Mouse (Mus musculus): ENCODE results near the gene Helz.

Gene Helz

DNA sequence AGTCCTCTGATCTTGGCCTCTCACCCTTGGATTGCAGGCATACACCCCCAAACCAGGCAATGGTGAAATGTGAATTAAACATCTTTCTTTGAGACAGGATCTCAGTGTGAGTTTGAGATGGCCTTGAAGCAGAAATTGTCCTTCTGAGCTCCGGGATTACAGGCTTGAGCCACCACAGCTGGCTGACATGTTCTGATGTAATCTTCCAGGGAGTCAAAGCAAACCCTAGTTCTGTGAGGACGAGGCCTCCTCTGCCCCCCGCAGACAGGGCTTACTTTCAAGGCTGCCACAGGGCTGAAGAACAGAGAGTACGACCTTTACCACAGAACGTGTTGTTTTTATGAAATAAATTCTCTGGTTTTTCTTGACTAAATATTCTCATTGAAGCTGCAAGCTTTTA is 126.3 kb downstream of the Helz start:
- TF ChIP-seq GATA4 (IDR thresholded peaks at IDR 0.05; ENCODE audit: insufficient replicate concordance, low read length): no peak

DNA sequence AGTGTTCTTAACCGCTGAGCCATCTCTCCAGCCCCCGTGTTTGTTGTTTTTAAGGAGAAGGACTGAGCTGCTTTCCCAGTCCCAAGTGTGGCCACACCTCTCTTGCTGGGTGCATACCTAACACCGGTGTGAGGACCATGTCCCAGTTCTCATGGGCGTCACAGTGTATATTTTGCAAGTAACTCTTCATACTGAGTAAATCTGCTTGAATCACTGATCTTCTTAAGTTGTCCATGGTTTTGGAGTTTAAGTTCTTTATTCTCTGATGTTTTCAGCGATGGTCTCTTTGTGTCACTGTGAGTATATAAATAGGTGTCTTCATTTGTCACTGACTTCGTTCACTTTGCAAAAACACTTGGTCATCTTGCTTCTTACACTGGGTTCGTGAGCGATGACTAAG is 126.9 kb downstream of the Helz start:
- TF ChIP-seq GATA4 (IDR thresholded peaks at IDR 0.05; ENCODE audit: insufficient replicate concordance, low read length): no peak

DNA sequence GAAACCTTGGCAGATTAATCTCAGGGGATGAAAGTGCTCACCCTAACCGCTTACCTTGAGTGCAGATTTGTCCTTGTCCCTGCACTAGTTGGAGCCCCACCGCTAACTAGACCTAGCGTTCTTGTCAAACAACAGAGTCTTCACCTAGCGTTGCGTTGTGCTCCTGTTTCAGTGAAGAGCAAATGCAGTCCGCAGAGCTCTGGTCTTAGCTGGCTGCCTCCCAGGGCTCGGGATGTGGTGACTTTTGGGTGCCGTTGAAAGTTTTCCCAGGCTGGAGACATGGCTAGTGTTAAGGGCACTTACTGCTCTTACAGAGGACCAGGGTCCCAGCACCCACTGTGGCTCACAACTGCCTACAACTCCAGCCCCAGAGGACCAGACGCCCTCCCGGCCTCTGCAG is 127.5 kb downstream of the Helz start:
- TF ChIP-seq GATA4 (IDR thresholded peaks at IDR 0.05; ENCODE audit: insufficient replicate concordance, low read length): no peak

DNA sequence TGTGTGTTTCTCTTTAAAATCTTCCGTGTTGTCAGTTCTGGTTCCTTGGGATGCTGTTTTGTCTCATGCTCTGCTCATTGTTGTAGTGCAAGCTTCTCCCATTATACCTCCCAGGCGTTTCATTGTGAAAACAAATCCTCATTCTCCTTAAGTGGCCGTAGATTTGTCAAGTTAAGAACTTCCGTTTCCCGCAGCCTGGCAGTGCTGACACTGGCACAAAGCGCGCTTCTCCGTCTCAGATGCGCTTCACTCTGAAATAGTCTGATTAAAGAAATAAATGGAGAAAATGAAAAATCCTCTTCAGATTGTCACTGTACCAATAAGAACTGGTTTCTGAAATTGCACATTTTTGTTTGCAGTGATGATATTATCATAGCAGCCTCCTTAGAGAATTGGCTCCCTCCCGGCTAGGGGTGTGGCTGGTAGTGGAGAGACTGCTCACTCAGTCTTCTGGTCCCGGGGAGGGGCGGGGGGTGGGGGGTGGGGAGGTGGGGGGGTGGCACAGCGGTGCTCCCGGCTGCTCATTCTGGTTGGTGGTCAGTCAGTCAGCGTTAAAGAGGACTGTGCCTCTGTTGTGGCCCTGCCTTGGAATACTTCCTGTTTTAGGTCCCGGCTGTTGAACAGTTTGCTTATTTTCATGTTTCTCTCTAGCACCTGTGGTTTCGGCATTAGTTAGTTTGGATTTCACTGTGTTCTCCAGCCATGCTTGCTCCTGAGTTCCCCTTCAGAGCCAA is 128.6 kb downstream of the Helz start:
- TF ChIP-seq GATA4 (IDR thresholded peaks at IDR 0.05; ENCODE audit: insufficient replicate concordance, low read length): no peak

DNA sequence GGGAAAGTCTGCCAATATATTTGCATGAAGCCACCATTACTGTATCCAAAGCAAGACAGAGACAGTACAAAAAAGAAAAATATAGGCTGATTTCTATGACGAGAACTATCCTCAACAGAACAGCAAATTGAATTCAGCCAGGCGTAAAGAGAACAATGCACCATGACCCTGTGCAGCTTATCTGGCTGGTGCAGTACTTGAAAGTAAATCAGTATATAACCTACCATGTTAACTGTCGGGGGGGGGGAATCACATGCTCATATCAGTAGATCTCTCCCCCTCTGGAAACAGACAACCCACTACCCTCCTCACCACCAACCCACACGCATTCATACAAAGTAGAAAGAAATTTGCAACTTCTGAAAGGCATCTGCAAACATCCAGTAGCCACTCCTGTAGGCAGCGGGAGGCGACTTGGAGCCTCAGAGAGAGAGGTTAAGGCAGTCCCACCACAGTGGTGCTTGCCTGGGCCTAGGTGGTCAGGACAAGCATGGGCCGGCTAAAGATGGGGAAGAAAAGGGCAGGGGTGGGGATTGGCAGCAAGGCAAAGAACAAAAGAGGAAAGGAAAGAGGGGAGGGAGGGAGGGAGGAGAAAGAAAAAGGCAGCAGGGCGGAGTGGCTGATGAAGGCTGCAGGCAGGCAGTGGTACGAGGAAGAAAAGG is 135.1 kb downstream of the Helz start:
- TF ChIP-seq GATA4 (IDR thresholded peaks at IDR 0.05; ENCODE audit: insufficient replicate concordance, low read length): no peak

DNA sequence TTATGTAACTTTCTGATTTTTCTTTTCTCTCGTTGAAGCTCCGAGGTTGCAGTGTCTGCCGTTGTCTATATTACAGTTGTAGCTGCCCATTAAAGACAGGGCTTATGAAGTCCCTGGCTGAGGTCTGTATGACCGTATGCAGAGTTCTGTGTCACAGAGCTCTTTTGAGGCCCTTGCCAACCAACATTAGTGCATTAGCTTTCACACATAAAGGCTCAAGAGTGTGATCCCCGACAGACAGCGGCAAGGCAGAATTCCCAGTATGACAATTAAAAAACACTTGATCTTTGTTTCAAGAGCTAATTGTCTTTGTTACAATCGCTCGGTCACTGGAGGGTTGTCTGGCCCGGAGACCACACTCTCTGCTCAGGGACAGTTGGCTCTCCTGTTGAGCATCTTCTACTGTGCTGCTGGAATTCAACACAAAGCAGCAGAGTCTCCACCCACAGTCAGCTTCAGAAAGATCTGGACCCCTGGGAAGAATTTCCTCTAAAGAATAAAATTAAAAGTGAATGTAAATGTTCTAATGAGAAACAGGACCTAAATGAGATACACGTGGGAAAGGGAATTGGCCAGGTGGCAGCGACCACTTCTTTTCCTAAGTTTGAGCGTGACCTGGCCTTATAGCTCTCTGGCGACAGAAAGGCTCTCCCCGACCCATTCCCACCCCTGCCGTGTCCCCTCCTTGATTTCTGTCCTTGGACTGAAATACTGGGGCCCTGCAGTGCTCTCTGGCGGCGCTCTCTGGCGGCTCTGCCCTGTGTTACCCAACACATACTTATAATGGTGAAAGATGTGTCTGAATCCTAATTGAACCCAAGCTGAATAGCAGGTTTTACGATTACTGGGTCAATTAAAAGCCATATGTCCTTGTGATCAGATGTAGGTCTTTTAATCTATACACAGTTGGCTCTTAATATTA is 136.1 kb downstream of the Helz start:
- no peak for TF ChIP-seq GATA4 (IDR thresholded peaks at IDR 0.05; ENCODE audit: insufficient replicate concordance, low read length)

DNA sequence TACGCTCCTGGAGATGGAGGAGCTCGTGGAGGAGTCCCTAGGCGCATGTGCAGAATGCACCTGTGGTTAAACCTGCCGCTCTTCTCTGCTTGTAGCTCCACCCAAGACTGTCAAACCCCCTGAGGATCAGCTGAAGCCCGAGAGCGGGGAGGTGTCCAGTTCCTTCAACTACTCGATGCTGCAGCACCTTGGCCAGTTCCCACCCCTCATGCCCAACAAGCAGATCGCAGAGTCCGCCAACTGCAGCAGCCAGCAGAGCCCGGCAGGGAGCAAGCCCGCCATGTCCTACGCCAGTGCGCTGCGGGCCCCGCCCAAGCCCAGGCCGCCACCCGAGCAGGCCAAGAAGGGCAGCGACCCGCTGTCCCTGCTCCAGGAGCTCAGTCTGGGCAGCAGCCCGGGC is 138.6 kb downstream of the Helz start:
- no peak for TF ChIP-seq GATA4 (IDR thresholded peaks at IDR 0.05; ENCODE audit: insufficient replicate concordance, low read length)

DNA sequence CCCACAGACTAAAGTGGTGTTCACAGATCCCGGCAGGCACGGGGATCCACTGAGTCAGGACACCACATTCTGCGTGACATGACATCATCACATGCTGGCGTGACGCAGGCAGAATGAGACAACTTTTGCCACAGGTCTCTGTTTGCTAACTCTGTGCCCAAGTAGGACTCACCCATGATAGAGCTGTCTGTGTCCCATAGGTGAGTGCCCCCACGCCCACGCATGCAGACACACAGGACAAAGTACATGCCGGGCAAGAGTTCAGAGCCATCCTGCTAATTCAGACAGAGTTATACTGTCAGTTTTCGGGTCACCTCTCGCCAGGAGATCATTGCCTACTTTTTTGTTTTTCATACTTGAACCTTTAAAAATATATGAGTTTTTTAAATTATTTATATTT is 140.8 kb downstream of the Helz start:
- no peak for TF ChIP-seq GATA4 (IDR thresholded peaks at IDR 0.05; ENCODE audit: insufficient replicate concordance, low read length)

DNA sequence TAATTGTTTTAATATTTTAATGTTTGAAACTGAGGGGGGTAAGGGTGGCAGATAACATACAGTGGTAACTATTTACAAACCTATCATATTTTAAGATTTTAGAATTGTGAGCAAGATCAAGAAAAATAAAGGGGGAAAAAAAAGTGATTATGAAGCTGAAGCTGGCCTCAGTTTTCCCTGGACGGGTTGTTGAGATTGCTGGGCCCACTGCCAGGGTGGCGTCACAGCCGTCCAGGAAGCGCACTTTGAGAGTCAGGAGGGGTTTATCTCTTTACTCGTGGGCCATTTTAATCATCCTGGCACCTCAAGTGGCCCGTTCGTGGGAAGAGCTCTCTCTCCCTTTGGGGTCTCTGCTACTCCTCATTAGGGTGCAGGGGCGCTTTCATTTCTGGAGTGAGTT is 143.8 kb downstream of the Helz start:
- TF ChIP-seq GATA4 (IDR thresholded peaks at IDR 0.05; ENCODE audit: insufficient replicate concordance, low read length): no peak

DNA sequence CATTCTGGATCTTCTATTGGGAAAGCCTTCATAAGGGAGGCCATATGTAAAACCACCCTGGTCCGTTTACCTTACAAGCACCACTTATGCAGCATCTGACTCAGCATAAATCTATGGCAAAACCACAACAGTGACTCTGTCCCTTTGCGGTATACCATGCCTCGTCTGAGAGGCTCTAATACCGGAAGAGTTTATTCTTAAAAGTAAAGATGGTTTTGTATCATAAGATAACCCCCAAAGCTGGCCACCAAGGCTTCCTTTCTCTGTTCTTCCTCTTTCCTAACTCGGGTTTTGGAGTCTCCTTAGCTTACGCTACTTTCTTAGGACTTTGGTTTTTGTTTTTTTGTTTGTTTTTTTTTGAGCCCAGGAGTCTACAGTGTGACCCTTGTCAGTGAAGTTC is 145.6 kb downstream of the Helz start:
- TF ChIP-seq GATA4 (IDR thresholded peaks at IDR 0.05; ENCODE audit: insufficient replicate concordance, low read length): no peak

DNA sequence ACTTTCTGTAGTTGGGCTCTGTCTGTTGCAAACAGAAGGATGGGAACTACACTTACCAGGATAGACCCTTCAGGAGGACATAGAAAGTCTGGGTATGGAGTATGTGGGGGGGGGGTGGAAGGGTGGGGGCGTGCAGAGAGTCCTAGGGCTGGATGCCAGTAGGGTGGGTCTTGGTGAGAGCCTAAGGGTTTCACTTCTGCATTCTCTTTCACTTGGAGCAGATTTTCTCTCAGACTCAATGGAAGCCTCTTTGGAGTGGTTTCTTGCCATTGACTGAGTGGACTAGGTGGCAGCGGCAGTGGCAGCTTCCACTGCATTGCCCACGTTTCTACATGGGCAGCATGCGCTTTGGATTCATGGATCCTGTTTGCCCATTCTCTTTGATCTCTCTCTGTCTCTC is 152.2 kb downstream of the Helz start:
- no peak for TF ChIP-seq GATA4 (IDR thresholded peaks at IDR 0.05; ENCODE audit: insufficient replicate concordance, low read length)

DNA sequence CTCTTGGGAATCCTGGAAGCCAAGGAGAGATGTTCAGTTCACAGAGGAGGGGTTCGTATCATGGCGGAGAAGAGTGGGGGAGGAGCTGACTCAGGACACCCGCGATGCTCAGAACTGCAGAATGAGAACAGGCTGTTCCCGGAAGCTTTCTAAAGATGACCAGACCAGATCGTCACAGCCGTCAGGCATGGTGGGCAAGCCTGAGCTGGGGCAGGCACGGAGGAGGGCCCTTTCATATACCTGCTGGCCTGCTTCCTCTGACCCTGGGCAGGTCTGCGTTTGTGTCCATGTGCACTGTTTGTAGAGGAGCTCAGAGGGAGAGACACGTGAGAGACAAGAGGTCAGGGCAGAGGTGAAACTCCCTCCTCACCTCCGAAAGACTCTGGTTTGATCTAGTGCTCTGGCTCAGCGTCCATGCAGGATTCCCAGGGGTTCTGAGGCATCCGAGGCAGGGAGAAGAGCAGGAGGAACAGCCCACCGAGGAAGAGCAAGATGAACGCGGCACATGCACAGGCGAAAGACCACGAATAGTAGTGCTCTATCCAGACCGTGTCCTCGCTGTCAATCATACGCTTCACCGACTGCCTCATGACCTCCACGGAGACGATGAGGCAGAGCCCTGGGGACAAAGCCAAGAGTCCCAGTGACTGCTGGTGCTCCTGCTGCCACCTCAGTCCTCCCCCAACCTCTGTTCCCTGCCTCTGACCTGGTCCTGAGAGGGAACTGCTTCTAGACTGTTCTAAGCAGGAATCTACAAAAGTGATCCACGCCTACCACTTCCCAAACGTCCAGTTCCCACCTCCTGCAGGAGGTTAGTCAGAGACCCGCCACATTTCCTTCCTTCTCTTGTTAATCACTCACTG is 155.8 kb downstream of the Helz start:
- no peak for TF ChIP-seq GATA4 (IDR thresholded peaks at IDR 0.05; ENCODE audit: insufficient replicate concordance, low read length)

DNA sequence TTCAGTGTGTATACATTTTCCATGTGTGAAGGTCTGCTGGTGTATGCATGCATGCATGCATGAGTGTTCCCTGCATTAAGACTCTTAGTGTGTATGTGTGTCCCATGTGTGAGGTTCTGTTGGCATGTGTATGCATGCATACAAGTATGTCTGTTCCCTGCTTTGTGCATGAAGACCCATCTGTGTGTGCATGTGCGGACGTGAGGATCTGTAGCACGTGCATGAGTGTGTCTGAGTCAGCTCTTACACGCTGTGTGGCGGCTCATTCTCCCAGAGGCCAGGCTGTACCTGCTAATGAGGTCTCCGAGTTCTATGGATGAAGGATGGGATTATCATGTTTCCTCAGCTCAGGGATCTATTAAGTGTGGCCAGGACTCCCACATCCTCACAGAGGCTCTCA is 157.3 kb downstream of the Helz start:
- no peak for TF ChIP-seq GATA4 (IDR thresholded peaks at IDR 0.05; ENCODE audit: insufficient replicate concordance, low read length)

DNA sequence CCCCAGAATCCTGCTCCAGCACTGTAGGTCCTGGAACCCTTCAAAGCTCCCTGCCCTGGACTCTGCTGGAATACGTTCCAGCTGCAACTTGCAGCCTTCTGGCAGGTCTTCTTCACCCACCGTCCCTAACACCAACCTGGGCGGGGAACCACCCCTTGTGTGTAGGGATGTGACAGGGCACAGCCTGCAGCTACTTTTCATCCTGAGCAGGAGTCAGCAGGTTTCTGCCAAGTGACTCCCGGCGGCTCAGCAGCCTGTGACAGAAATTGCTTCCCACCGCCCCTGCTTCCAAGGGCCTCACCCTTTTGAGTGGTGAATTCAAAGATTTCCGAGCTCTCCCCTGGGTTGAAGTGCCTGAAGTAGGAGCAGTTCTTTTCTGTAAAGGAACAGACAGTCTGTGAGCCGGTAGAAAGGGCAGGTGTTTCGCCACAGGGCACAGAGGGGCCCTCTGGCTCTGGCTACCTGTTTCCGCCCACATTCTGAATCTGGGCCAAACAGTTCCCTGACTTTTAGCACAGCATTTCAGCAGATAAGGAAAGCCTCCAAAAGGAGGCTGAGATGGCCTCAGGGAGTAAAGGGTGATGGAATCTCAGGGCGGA is 157.8 kb downstream of the Helz start:
- no peak for TF ChIP-seq GATA4 (IDR thresholded peaks at IDR 0.05; ENCODE audit: insufficient replicate concordance, low read length)

All from liver, adult (tissue).